Mouse (Mus musculus) thymus, adult 2 months (tissue): Measurements from ENCODE around the gene Adh7. TPM values are rescaled to one million over a fixed set of nuclear protein-coding genes. Genes with fewer than 3 reads are reported as not detected.

Experiments
- DNase-seq: peaks from one replicate; pipeline ENCODE4 v3.0.0; 2021
- H3K27ac ChIP-seq: fragments of 200-500 bp; 2 replicates; pipeline ENCODE4 v1.5.1; 2012; ENCODE audit warnings: low read length, control low read depth; ENCODE audit not compliant: control insufficient read depth, insufficient read depth
- H3K27me3 ChIP-seq: fragments of 200-500 bp; 2 replicates; pipeline ENCODE4 v1.6.1; 2012; ENCODE audit warnings: mild to moderate bottlenecking, low read length, moderate library complexity, mixed read lengths; ENCODE audit not compliant: control insufficient read depth, insufficient read depth
- H3K36me3 ChIP-seq: fragments of 200-500 bp; 2 replicates; pipeline ENCODE4 v1.6.1; 2012; ENCODE audit warnings: mild to moderate bottlenecking, low read length, moderate library complexity; ENCODE audit not compliant: control insufficient read depth, insufficient read depth
- H3K4me1 ChIP-seq: fragments of 200-500 bp; replicated peaks from 2 replicates; pipeline ENCODE4 v1.6.1; 2012; ENCODE audit warnings: low read length; ENCODE audit not compliant: control insufficient read depth, insufficient read depth
- H3K4me3 ChIP-seq: fragments of 200-500 bp; 2 replicates; pipeline ENCODE4 v1.5.1; 2012; ENCODE audit warnings: mild to moderate bottlenecking, low read length, control low read depth, moderate library complexity; ENCODE audit not compliant: control insufficient read depth, insufficient read depth
- CTCF ChIP-seq: fragments of 200-500 bp; IDR thresholded peaks from 2 replicates; pipeline ENCODE4 v1.5.1; 2012; ENCODE audit warnings: mild to moderate bottlenecking, control low read depth, low read length, moderate library complexity, borderline replicate concordance; ENCODE audit not compliant: control insufficient read depth, poor library complexity, insufficient read depth; ENCODE audit errors: extremely low read depth
- POLR2A ChIP-seq: fragments of 200-500 bp; IDR thresholded peaks from 2 replicates; pipeline ENCODE4 v1.6.1; 2012; ENCODE audit warnings: mild to moderate bottlenecking, low read length, control low read depth, moderate library complexity; ENCODE audit not compliant: control insufficient read depth, poor library complexity, insufficient read depth; ENCODE audit errors: extremely low read depth
- WGBS: fragments of 180-500 bp; shearing (Covaris S2); methylation state at CpG from one replicate; pipeline ENCODE4 v1.1.7; 2018; 5-methylcytosine and 5-hydroxymethylcytosine counted together
- polyA plus RNA-seq: library from polyadenylated mRNA; depleted of rRNA; stranded (reverse); fragments of >200 nt; gene quantifications from 2 replicates; pipeline ENCODE4 v1.2.3, GENCODE M21; 2012

Gene Adh7
- polyA plus RNA-seq, 1 experiment, result 0.16 TPM

DNA sequence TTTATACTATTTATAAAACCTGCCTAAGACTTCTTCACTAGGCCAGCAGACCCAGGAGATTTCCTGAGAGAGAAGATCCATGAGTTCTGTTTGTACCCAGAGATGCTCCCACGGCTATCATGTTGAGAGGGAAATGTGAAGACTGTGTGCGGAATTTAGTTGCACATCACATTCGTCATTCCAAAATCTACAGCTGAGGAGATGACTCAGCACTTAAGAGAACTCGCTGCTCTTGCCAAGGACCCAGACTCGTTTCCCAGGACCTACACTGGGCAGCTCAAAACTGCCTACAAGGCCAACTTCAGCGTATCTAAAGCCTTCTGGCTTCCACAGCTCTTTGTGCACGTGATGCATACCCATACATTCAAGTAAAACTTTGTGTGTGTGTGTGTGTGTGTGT is 25.3 kb upstream of the Adh7 start:
- DNase-seq, result no peak
- no peaks in the 10 kb centered on the region for H3K27me3 ChIP-seq
- H3K4me3 ChIP-seq, result no peak overlapping the region
- H3K36me3 ChIP-seq, result no peaks in the 10 kb centered on the region
- 85% methylated on average over 7 of the region's 7 CpGs for WGBS
- H3K4me1 ChIP-seq, result no peaks in the 10 kb centered on the region
- TF ChIP-seq CTCF (no peak), POLR2A (no peak)
- no peak overlapping the region for H3K27ac ChIP-seq

DNA sequence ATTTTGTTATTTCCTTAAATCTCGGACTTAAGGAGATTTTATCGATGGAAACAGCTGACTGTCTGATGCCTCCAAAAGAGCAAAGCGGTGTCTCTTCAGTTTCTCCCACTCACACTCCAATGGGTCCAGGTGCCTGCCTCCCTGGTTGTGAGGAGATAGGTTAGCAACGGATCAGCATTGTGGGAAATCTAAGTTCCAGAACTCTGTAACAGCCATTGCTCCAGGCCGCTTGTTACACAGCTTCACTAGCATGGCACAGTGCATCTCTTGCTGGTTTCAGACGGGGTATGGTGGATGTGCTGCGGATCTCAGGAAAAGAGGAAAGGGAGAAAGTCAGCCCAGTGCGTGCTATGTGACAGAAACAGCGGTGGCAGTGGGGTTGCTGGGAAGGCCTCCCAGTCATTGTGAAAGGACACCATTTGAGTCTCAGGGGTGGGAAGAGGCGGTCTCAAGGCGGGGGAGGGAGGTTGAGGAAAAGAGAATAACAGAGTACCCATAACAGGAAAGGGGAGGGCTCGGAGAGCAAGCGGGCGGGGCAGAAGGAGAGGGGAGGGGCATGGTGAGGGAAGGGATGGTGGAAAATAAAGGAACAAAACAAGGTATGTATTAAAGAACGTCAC is 23.8 kb upstream of the Adh7 start, which contains the start of gene 4930579F01Rik:
Gene 4930579F01Rik, minus strand, starts transcription at position 143 of the 620 bp plus-strand sequence.
- Histone ChIP-seq H3K4me3 (no peak within 1 kb of the TSS), H3K27ac (no peak within 1 kb of the TSS), H3K27me3 (no peaks in the 10 kb centered on the region), H3K4me1 (peaks cover 2% of the 10 kb centered on the region; the same call in 1 of the 2 replicates), H3K36me3 (no peaks in the 10 kb centered on the region)
- DNase-seq, result no peak
- TF ChIP-seq POLR2A, result no peak
- WGBS, result 93% methylated on average over 15 of the region's 15 CpGs

DNA sequence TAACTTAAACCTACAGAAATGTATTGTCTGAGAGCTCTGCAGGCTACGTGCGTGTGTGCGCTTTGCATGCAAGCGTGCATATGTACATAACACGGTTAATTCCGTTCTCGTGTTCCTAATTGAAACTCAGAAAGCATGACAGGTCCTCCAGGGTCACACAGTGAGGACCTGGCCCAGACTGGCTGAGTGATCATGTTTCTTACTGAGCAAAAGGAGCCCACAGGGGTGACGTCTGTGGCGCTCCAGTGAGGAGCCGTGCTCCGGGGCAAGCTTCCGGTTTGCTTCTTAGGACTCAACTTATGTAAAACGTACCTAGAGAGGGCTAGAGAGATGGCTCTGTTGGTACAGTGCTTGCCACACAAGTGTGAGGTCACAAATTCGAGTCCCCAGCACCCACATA is 20.5 kb upstream of the Adh7 start:
- peaks cover 2% of the 10 kb centered on the region; the same call in 1 of the 2 replicates for H3K4me1 ChIP-seq
- H3K27ac ChIP-seq, result no peak overlapping the region
- no peaks in the 10 kb centered on the region for H3K36me3 ChIP-seq
- 87% methylated on average over 14 of the region's 14 CpGs for WGBS
- no peak for DNase-seq
- H3K27me3 ChIP-seq, result no peaks in the 10 kb centered on the region
- no peak for TF ChIP-seq POLR2A
- no peak for TF ChIP-seq CTCF
- no peak overlapping the region for H3K4me3 ChIP-seq

DNA sequence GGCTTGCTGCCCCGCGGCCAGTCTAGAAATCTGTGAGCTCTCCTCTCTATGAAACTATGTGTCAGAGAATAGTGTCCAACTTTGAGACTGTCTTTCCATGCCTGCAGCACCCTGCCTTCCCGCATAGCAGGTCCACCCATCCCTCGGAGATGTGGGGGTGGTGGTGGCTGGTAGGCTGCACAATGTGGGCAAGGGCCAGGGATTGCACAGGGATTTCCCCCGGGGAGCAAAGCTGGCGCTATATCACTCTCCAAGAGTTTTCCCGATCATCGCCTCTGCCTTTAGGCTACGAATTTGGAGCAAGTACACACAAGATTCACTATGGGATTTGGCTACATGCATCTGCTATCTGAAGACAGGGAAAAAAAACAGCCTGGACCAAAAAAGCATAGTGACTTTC is 20.0 kb upstream of the Adh7 start:
- no peaks in the 10 kb centered on the region for H3K27me3 ChIP-seq
- H3K36me3 ChIP-seq, result no peaks in the 10 kb centered on the region
- WGBS, result 85% methylated on average over 9 of the region's 9 CpGs
- TF ChIP-seq POLR2A (no peak), CTCF (no peak)
- H3K4me1 ChIP-seq, result peaks cover 2% of the 10 kb centered on the region; the same call in 1 of the 2 replicates
- H3K4me3 ChIP-seq, result no peak overlapping the region
- no peak for DNase-seq
- no peak overlapping the region for H3K27ac ChIP-seq

DNA sequence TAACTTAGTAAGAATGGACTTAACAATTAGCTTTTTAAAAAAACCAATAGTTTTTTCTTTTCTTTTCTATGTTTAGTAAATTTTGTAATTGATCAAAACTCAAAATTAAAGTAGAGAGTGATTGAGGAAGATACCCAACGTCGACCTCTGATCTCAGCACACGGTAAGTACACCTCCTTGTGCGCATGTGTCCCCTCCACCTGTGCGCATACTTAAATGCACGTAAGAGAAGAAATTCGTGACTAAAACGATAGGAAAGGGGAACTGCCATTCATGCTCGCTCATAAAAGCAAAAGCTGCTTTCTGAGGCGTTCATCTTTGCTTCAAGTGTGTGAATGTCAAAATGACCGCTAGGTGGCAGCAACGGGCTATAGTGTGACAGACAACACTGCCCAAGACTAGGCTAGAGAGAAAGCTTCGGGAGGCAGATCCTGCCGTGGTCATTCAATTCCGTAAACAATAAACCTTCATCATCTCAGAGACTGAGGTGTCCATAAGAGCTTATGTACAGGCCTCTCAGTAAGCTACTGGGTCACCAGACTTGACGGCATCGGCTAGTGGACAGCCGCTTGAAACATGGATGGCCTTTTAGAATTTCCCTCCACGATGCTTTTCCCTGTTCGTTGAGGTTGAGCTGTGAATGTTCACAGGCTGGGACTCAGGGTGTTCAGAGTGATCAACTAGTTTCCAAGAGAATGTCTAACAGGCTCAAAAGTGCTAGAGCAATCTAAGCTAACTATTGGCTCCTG is 19.4 kb upstream of the Adh7 start:
- Histone ChIP-seq H3K4me3 (no peak overlapping the region), H3K4me1 (peaks cover 2% of the 10 kb centered on the region; the same call in 1 of the 2 replicates), H3K36me3 (no peaks in the 10 kb centered on the region), H3K27me3 (no peaks in the 10 kb centered on the region), H3K27ac (no peak overlapping the region)
- WGBS, result 27% methylated on average over 20 of the region's 20 CpGs
- DNase-seq, result peak; percentile 79
- TF ChIP-seq POLR2A (no peak), CTCF (no peak)

DNA sequence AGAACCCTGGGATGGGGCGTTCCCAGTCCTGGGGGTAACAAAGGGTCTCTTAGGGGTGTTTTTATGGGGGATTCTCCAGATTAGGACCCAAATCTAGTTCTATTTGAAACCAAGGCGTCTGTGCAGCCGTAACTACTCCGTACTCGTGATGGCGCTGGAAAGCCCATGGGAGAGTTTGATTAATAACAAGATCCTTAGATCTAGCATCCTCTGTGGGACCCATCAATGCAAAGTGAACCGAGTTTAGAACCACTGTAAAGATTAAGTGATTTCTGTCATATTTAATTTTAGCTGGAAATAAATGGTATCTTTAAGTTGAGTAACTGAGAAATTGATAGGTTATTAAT is 18.9 kb upstream of the Adh7 start:
- TF ChIP-seq POLR2A (no peak), CTCF (no peak)
- 89% methylated on average over 7 of the region's 7 CpGs for WGBS

DNA sequence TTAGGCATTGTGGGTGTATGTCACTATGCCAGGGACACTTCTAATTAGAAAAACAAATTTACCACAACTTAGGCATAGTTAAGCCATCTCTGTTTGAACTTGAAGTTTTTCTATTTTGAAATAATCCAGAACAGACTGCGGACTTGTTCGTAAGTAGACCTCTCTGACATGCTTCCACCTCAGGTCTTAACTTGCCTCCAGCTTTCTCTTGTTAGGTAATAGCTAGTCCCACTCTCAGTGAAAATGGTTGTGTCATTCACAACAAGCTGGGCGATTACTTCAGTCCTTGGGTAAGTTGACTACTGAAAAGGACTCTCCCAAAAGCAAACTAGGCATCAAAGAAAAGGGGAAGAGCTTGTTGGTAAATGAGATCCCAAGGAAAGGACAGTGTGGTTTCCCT is 8.7 kb upstream of the Adh7 start:
- H3K27ac ChIP-seq, result no peak overlapping the region
- TF ChIP-seq CTCF, result no peak
- TF ChIP-seq POLR2A, result no peak
- H3K36me3 ChIP-seq, result no peaks in the 10 kb centered on the region
- no peak for DNase-seq
- no peak overlapping the region for H3K4me3 ChIP-seq
- no peaks in the 10 kb centered on the region for H3K4me1 ChIP-seq
- H3K27me3 ChIP-seq, result no peaks in the 10 kb centered on the region
- WGBS, result 91% methylated on average over 3 of the region's 3 CpGs

More for the DNA sequence above, 18.9 kb upstream of the Adh7 start:
- no peak for DNase-seq
- H3K4me1 ChIP-seq, result peaks cover 2% of the 10 kb centered on the region; the same call in 1 of the 2 replicates
- no peaks in the 10 kb centered on the region for H3K27me3 ChIP-seq
- no peaks in the 10 kb centered on the region for H3K36me3 ChIP-seq
- H3K4me3 ChIP-seq, result no peak overlapping the region
- H3K27ac ChIP-seq, result no peak overlapping the region
